Mouse (Mus musculus): ENCODE measurements around the gene Grm4. TPM values are rescaled to one million over a fixed set of nuclear protein-coding genes. Genes with fewer than 3 reads are reported as not detected.

Gene Grm4
- polyA plus RNA-seq, 1 experiment from 2014 or later, result 10.0 TPM

- Histone ChIP-seq H3K27ac (ENCODE audit: low read depth, low read length) (no peak overlapping the region), H3K9ac (ENCODE audit: low read depth, low read length) (no peak overlapping the region), H3K4me2 (ENCODE audit: low read length) (no peak overlapping the region), H3K27me3 (replicated peaks; ENCODE audit: control insufficient read depth, insufficient read depth, low read length) (peaks cover 4% of the 10 kb centered on the region), H3K9me3 (ENCODE audit: control insufficient read depth, low read length) (no peaks in the 10 kb centered on the region), H3K36me3 (ENCODE audit: control insufficient read depth, insufficient read depth, low read length) (no peaks in the 10 kb centered on the region), H3K4me1 (ENCODE audit: control insufficient read depth, insufficient read depth, low read depth, low read length) (peaks cover 14% of the 10 kb centered on the region), H3K4me3 (ENCODE audit: low read length) (no peak overlapping the region)
- no peak for ATAC-seq
- 76% methylated on average over 5 of the region's 5 CpGs for WGBS
These were observed 12.7 kb downstream of the Grm4 start for GRCm38 (mm10) chr17:27508513-27508912.

- Histone ChIP-seq H3K4me1 (ENCODE audit: control insufficient read depth, insufficient read depth, low read depth, low read length) (peaks cover 10% of the 10 kb centered on the region; the same call in 1 of the 2 replicates), H3K9me3 (ENCODE audit: control insufficient read depth, low read length) (no peaks in the 10 kb centered on the region), H3K27ac (ENCODE audit: low read depth, low read length) (no peak overlapping the region), H3K4me2 (ENCODE audit: low read length) (no peak overlapping the region), H3K4me3 (ENCODE audit: low read length) (no peak overlapping the region), H3K36me3 (ENCODE audit: control insufficient read depth, insufficient read depth, low read length) (no peaks in the 10 kb centered on the region), H3K27me3 (replicated peaks; ENCODE audit: control insufficient read depth, insufficient read depth, low read length) (peaks cover 4% of the 10 kb centered on the region), H3K9ac (ENCODE audit: low read depth, low read length) (0 out of 2 replicates have a peak overlapping the region, but pooled peaks have one; percentile 5)
- ATAC-seq, result no peak
- 47% methylated on average over 12 of the region's 12 CpGs for WGBS
These were observed 13.2 kb downstream of the Grm4 start for GRCm38 (mm10) chr17:27508002-27508401.

DNA sequence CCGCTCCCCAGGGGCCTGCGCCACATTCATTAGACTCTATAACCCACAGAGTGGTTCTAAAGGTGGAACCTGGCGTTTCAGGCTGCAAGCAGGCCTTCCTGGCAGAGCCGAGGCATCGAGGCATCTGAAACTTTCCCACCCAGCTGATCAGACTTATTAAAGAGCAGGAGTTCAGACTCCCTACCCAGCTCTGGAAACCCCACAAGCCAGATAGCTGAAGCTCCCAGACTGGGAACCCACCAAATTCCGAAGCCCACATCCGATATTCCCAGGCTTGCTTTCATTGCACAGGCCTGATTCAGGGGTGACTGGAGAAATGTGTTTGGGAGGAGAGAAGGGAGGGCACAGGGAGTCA lies 13.6 kb downstream of the Grm4 start:
- Histone ChIP-seq H3K4me3 (ENCODE audit: low read length) (no peak overlapping the region), H3K4me2 (ENCODE audit: low read length) (no peak overlapping the region), H3K4me1 (ENCODE audit: control insufficient read depth, insufficient read depth, low read depth, low read length) (peaks cover 10% of the 10 kb centered on the region; the same call in 1 of the 2 replicates), H3K9me3 (ENCODE audit: control insufficient read depth, low read length) (no peaks in the 10 kb centered on the region), H3K9ac (ENCODE audit: low read depth, low read length) (no peak overlapping the region), H3K36me3 (ENCODE audit: control insufficient read depth, insufficient read depth, low read length) (no peaks in the 10 kb centered on the region), H3K27ac (ENCODE audit: low read depth, low read length) (no peak overlapping the region), H3K27me3 (replicated peaks; ENCODE audit: control insufficient read depth, insufficient read depth, low read length) (peaks cover 4% of the 10 kb centered on the region)
- no peak for ATAC-seq
- 81% methylated on average over 7 of the region's 7 CpGs for WGBS

- WGBS, result 81% methylated on average over 7 of the region's 7 CpGs
These were observed 14.2 kb downstream of the Grm4 start for GRCm38 (mm10) chr17:27506871-27507590.

GRCm38 (mm10) chr17:27506362-27506761 lies 14.8 kb downstream of the Grm4 start:
- no peak for ATAC-seq
- no peak overlapping the region for H3K27ac ChIP-seq (ENCODE audit: low read depth, low read length)
- 56% methylated on average over 11 of the region's 11 CpGs for WGBS
- H3K4me1 ChIP-seq (ENCODE audit: control insufficient read depth, insufficient read depth, low read depth, low read length), result peaks cover 17% of the 10 kb centered on the region
- no peaks in the 10 kb centered on the region; the same call in 1 of the 2 replicates for H3K27me3 ChIP-seq (replicated peaks; ENCODE audit: control insufficient read depth, insufficient read depth, low read length)
- H3K4me2 ChIP-seq (ENCODE audit: low read length), result no peak overlapping the region
- no peak overlapping the region for H3K9ac ChIP-seq (ENCODE audit: low read depth, low read length)
- no peaks in the 10 kb centered on the region for H3K36me3 ChIP-seq (ENCODE audit: control insufficient read depth, insufficient read depth, low read length)
- no peak overlapping the region for H3K4me3 ChIP-seq (ENCODE audit: low read length)
- H3K9me3 ChIP-seq (ENCODE audit: control insufficient read depth, low read length), result no peaks in the 10 kb centered on the region

More at GRCm38 (mm10) chr17:27506871-27507590, 14.2 kb downstream of the Grm4 start:
- Histone ChIP-seq H3K4me3 (ENCODE audit: low read length) (no peak overlapping the region), H3K27ac (ENCODE audit: low read depth, low read length) (no peak overlapping the region), H3K4me2 (ENCODE audit: low read length) (no peak overlapping the region), H3K36me3 (ENCODE audit: control insufficient read depth, insufficient read depth, low read length) (no peaks in the 10 kb centered on the region), H3K4me1 (ENCODE audit: control insufficient read depth, insufficient read depth, low read depth, low read length) (peaks cover 13% of the 10 kb centered on the region), H3K9ac (ENCODE audit: low read depth, low read length) (no peak overlapping the region), H3K9me3 (ENCODE audit: control insufficient read depth, low read length) (no peaks in the 10 kb centered on the region), H3K27me3 (replicated peaks; ENCODE audit: control insufficient read depth, insufficient read depth, low read length) (peaks cover 4% of the 10 kb centered on the region)
- no peak for ATAC-seq

DNA sequence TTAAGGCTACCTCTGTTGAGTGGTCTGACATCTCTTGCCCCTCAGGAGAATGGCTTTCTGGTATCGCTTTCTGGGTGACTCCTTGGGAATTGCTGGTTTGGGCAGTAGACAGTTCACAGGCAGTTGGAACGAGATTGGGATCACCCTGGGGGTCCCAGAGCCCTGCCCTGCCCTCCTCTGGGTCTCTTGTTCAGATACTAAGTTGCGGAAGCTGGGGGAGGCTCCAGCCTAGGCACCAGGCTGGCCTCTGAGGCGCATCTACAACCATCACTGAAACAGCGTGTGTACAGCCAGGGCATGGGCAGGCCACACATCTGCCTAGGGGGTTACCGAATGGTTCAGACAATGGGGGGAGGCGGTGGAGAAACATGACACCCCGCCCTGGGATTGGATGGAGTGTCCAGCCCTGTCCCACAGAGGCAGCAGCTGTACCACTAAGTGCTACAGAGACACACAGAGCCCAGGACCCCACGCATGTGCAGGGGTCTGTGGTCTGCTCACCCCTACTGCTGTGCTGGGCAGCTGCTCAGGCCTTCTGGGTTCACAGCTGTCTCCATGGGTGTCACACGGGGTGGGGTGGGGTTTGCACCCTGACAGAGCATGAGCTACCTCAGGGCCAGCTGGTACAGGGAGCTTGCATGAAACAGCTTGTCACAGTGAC lies 15.9 kb downstream of the Grm4 start:
- H3K27ac ChIP-seq (ENCODE audit: low read depth, low read length), result no peak overlapping the region
- no peak overlapping the region for H3K4me3 ChIP-seq (ENCODE audit: low read length)
- no peak overlapping the region for H3K4me2 ChIP-seq (ENCODE audit: low read length)
- H3K36me3 ChIP-seq (ENCODE audit: control insufficient read depth, insufficient read depth, low read length), result no peaks in the 10 kb centered on the region
- H3K9me3 ChIP-seq (ENCODE audit: control insufficient read depth, low read length), result no peaks in the 10 kb centered on the region
- H3K9ac ChIP-seq (ENCODE audit: low read depth, low read length), result no peak overlapping the region
- H3K4me1 ChIP-seq (ENCODE audit: control insufficient read depth, insufficient read depth, low read depth, low read length), result peaks cover 24% of the 10 kb centered on the region
- H3K27me3 ChIP-seq (replicated peaks; ENCODE audit: control insufficient read depth, insufficient read depth, low read length), result no peaks in the 10 kb centered on the region; the same call in 1 of the 2 replicates
- ATAC-seq, result peak; percentile 32; the same call in 1 of the 2 replicates
- 25% methylated on average over 10 of the region's 10 CpGs for WGBS

GRCm38 (mm10) chr17:27503869-27504268 lies 17.3 kb downstream of the Grm4 start:
- no peaks in the 10 kb centered on the region for H3K9me3 ChIP-seq (ENCODE audit: control insufficient read depth, low read length)
- ATAC-seq, result no peak
- no peak overlapping the region for H3K4me2 ChIP-seq (ENCODE audit: low read length)
- H3K9ac ChIP-seq (ENCODE audit: low read depth, low read length), result no peak overlapping the region
- 66% methylated on average over 7 of the region's 7 CpGs for WGBS
- no peaks in the 10 kb centered on the region for H3K36me3 ChIP-seq (ENCODE audit: control insufficient read depth, insufficient read depth, low read length)
- H3K4me3 ChIP-seq (ENCODE audit: low read length), result no peak overlapping the region
- no peak overlapping the region for H3K27ac ChIP-seq (ENCODE audit: low read depth, low read length)
- no peaks in the 10 kb centered on the region; the same call in 1 of the 2 replicates for H3K27me3 ChIP-seq (replicated peaks; ENCODE audit: control insufficient read depth, insufficient read depth, low read length)
- peaks cover 20% of the 10 kb centered on the region for H3K4me1 ChIP-seq (ENCODE audit: control insufficient read depth, insufficient read depth, low read depth, low read length)

DNA sequence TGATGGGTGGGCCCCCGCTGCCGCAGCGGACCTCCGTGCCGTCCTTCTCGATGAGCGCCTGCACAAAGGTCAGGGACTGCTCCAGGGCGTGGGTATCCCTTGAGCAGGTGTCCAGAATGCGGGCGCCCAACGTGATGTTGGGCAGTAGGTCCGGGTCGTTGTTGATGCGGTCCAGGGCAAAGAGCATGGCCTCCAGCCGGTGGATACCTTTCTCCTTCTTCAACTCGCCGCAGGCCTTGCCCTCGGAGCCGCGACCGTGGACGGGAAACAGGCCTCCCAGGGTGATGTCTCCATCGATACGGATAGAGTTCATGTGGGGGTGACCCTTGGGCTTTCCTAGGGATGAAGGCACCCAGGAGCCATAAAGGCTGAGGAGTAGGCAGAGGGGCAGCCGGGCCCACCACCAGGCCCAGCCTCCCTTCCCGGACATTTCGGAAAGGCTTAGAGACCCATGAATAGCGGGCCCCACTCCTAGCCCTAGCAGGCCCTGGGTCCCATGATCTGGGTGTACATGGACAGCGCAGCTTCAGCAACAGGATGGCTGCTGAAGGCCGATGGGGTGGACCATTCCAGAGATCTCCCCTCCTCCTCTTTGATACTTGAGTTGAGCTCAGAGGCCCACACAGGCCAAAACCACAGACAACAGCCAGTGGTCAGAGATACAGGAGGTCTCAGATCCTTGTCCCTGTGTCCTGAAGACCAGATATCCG lies 18.3 kb downstream of the Grm4 start:
- H3K4me3 ChIP-seq (ENCODE audit: low read length), result no peak overlapping the region
- no peak for ATAC-seq
- H3K9me3 ChIP-seq (ENCODE audit: control insufficient read depth, low read length), result no peaks in the 10 kb centered on the region
- H3K4me2 ChIP-seq (ENCODE audit: low read length), result no peak overlapping the region
- H3K27ac ChIP-seq (ENCODE audit: low read depth, low read length), result no peak overlapping the region
- WGBS, result 69% methylated on average over 31 of the region's 31 CpGs
- no peaks in the 10 kb centered on the region for H3K36me3 ChIP-seq (ENCODE audit: control insufficient read depth, insufficient read depth, low read length)
- peaks cover 20% of the 10 kb centered on the region for H3K4me1 ChIP-seq (ENCODE audit: control insufficient read depth, insufficient read depth, low read depth, low read length)
- no peaks in the 10 kb centered on the region for H3K27me3 ChIP-seq (replicated peaks; ENCODE audit: control insufficient read depth, insufficient read depth, low read length)
- no peak overlapping the region for H3K9ac ChIP-seq (ENCODE audit: low read depth, low read length)

- 25% methylated on average over 14 of the region's 14 CpGs for WGBS
- no peak for ATAC-seq
- Histone ChIP-seq H3K4me3 (ENCODE audit: low read length) (no peak overlapping the region), H3K9me3 (ENCODE audit: control insufficient read depth, low read length) (no peaks in the 10 kb centered on the region), H3K4me1 (ENCODE audit: control insufficient read depth, insufficient read depth, low read depth, low read length) (peaks cover 20% of the 10 kb centered on the region), H3K27me3 (replicated peaks; ENCODE audit: control insufficient read depth, insufficient read depth, low read length) (no peaks in the 10 kb centered on the region), H3K36me3 (ENCODE audit: control insufficient read depth, insufficient read depth, low read length) (no peaks in the 10 kb centered on the region), H3K9ac (ENCODE audit: low read depth, low read length) (no peak overlapping the region), H3K27ac (ENCODE audit: low read depth, low read length) (0 out of 2 replicates have a peak overlapping the region, but pooled peaks have one; percentile 12), H3K4me2 (ENCODE audit: low read length) (peak overlapping the region; percentile 39)
These were observed 18.9 kb downstream of the Grm4 start for GRCm38 (mm10) chr17:27502288-27502687.

All from hindbrain, embryonic 16.5 days (tissue).